Mouse (Mus musculus) spleen, embryonic (tissue): ENCODE measurements at regions not wholly inside any gene's neighbourhood (a gene's known extent, or its start where the extent isn't known, plus 50 kb on each side); places are given as distances from the start of the nearest gene placed in this dataset.

Experiments used
- CTCF ChIA-PET: fragments of 350-600 bp; sonication (Branson Sonifier 250); formaldehyde crosslinking; loops from one replicate; lab custom pipeline; 2022; lab: Charles Lee

DNA sequence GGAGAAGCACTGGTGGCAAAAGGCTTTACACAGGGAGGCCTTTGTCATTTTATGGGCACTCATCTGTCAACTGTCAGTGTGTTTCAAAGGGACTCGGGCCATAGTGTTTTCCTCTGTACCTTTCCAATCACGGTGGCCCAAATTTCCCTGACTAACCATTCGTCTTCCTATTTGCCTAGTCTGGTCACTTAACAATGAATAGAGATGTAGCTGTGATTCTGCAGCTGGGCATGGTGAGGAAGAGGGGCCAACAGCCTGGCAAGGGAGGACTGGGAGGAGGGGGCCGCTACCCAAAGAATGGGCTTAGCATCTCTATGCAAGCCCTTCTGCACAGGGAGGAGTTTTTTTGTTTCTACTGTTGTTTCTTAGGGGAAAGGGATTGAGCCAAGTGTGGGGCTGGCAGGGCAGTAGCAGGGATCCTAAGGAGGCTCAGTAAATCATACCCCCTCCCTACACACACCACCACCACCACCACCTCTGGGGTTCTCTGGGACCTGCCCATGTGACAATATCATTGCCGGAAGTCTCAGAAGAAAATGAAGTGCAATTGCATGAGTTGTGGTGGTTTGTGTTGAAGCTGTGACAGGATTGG lies 367.2 kb downstream of the Nkx6-1 start:
- CTCF ChIA-PET: no interaction called here

DNA sequence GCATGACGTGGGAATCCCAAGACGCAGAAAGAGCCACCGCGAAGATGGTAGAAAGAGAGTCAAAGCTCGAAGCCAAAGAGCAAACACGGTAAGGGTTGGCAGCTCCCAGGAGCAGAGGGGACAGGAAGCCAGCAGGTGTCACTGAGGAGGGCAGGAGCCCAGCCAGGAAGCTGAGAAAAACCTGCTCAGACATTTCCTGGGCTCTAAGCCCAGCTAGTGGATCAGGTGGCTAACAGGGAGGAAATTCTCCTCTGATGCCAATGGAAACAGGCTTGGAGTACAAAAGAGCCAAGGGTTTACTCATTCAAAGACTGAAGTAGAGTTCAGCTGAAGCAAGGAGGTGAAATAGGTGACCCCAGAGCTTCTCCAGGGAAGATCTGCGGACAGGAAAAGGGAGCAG lies 368.9 kb downstream of the Nkx6-1 start:
- CTCF ChIA-PET: no interaction called here

DNA sequence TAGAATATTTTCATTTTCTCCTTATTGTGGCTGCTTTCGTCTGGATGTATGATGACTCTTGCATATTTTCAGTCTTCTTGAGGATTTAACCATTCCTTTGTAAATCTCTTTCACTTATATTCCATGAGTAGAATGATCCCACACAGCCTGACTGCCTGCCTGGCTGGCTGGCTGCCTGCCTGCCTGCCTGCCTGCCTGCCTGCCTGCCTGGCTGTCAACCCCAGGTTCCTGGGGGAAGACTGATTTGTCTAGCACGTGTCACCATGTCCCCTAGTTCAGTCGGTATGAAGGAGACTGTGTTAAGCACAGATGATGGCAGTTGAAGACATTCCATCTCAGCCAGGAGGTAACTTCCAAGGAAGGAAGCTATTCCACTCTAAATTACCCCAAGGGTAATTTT lies 370.8 kb downstream of the Nkx6-1 start:
- CTCF ChIA-PET: interaction anchor here (0.6 kb wide), 1 partner anchor 217 kb away, joined by 6 read pairs; no protein-coding TSS in a partner anchor

GRCm38 (mm10) chr5:101288358-101288757 lies 376.4 kb downstream of the Nkx6-1 start:
- CTCF ChIA-PET: no interaction called here

DNA sequence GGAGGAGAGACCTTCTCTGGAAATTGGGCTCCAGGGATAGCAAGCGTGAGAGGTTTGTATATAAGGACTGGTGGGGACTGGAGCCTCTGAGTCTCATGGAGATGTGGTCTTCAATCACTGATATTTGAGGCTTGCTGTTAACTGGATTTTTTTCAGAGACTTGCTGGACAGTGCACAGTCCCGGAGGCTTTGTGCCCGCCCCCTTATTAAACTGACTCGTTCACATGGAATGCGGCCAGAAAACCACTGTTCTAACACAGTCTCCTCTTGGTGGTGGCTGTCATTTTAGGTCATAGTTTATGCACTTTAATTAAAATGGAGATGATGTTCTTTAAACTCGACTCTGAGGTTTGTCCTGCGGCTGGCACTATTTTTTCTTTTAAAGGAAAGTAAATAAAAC lies 378.9 kb downstream of the Nkx6-1 start:
- CTCF ChIA-PET: no interaction called here

DNA sequence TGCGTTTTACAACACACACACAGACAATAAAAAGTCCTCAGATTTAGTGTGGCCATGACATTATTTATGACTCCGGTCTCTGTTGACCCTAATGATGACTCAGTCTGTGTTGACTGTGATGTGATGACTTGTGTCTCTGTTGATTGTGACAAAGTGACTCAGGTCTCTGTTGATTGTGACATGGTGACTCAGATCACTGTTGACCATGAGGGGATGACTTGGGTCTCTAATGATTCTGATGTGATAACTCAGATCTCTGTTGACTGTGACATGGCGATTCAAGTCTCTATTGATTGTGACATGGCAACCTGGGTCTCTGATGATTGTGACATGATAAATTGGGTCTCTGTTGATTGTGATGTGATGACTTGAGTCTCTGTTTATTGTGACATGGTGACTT lies 405.0 kb downstream of the Gpat3 start:
- CTCF ChIA-PET: no interaction called here

GRCm38 (mm10) chr5:101242651-101243050 lies 397.1 kb downstream of the Gpat3 start:
- CTCF ChIA-PET: no interaction called here

- CTCF ChIA-PET: no interaction called here
Measured at GRCm38 (mm10) chr5:101239298-101240118, 394.0 kb downstream of the Gpat3 start.

DNA sequence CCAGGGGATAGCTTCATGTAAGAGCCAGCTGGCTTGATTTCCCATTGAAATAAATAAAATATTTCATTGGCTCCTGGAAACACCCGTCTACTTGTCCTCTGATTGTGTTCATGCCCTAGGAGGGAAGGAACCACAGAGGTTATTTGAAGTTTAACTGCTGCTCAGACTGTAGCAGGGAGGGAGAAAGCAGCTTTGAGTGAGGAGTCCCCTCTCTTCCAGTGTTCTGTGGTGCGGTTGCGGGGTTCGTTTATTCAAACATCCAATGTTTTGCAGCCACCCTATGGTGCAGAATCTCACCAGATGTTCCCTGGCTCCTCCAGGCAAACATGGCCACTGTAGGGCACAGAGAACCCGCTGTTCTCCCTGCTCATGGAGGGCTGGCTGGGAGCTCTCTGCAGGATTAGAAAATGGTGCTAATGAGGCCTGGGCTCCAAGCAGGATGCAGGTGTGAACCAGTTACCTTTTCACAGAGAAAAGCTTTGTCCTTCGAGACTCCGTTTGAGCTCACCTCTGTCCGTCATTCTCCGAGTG lies 390.7 kb downstream of the Gpat3 start:
- CTCF ChIA-PET: no interaction called here

- CTCF ChIA-PET: no interaction called here
Measured at GRCm38 (mm10) chr5:101222390-101222789, 376.9 kb downstream of the Gpat3 start.

GRCm38 (mm10) chr5:101218082-101218481 lies 372.6 kb downstream of the Gpat3 start:
- CTCF ChIA-PET: no interaction called here

GRCm38 (mm10) chr5:101216837-101217571 lies 371.5 kb downstream of the Gpat3 start:
- CTCF ChIA-PET: no interaction called here

GRCm38 (mm10) chr5:101211974-101212373 lies 366.5 kb downstream of the Gpat3 start:
- CTCF ChIA-PET: no interaction called here

GRCm38 (mm10) chr5:101208150-101208549 lies 362.6 kb downstream of the Gpat3 start:
- CTCF ChIA-PET: interaction anchor here (1.1 kb wide), 1 partner anchor 10 kb away, joined by 3 read pairs; no protein-coding TSS in a partner anchor

- CTCF ChIA-PET: no interaction called here
Measured at GRCm38 (mm10) chr5:101195501-101195900, 350.0 kb downstream of the Gpat3 start.

- CTCF ChIA-PET: no interaction called here
Measured at GRCm38 (mm10) chr5:101190976-101191375, 345.5 kb downstream of the Gpat3 start.

DNA sequence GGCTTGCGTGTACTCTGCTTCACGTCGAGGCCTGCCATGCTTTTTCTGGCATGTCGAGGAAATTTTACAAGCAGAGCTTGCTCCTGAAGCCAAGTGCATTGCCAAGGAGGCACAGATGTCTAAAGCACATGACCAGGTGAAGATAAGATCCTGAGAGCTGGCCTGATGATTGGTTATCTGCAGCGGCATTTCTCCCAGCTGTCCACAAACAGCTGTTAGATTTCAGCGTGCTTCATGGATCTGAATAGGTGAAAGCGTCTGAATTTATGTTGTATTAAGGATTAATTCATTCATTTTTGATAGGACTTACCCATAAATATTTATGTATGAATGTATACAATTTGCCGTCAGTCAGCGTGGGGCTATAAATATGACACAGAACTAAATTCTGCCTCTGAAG lies 327.7 kb downstream of the Gpat3 start:
- CTCF ChIA-PET: no interaction called here

DNA sequence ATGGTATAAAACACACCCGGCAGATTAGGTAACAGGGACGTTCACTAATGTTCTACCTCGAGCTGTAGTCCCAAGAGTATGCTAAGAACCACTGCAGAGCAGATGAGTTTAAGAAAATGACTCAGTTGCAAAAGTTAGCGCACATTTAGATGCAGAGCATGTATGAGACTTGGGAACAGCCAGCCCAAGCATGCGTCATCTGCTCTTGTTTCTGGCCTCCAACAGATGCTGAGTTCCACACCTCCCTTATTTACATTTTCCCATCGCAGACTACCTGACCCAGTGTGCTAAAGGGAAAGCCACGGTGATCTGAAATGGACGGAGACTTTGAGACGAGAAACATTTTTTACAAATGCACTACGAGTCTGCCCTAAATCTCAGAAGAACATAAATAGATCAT lies 327.3 kb downstream of the Gpat3 start:
- CTCF ChIA-PET: no interaction called here

GRCm38 (mm10) chr5:101169074-101169473 lies 323.6 kb downstream of the Gpat3 start:
- CTCF ChIA-PET: no interaction called here

DNA sequence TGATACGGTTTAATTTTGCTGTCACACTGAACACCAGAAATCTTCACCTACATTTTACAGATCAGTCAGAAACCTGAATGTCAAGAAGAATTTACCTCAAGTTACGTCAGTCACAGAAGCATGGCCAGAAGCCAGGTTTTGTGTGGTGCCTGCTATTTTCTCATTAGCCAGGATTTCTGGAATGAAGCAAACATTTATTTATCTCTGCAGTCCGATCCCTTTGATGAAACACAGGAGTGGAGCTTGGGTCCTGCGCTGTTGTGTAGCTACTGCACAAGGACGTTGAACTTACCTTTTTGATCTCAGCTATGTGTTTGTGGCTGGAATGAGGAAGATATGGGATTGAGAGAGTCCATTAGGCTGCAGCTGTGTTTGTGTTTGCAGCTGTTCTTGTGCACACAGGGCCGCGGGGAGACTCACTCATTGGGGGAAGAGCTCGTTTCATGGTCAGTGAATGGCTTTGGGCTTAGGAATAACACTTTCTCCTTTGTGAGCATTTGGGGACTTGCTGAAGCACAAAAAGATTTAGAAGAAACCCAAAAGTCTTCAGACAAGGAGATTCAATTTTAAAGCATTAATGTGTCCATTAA lies 318.2 kb downstream of the Gpat3 start:
- CTCF ChIA-PET: no interaction called here

- CTCF ChIA-PET: no interaction called here
Measured at GRCm38 (mm10) chr5:101163112-101163511, 317.6 kb downstream of the Gpat3 start.

DNA sequence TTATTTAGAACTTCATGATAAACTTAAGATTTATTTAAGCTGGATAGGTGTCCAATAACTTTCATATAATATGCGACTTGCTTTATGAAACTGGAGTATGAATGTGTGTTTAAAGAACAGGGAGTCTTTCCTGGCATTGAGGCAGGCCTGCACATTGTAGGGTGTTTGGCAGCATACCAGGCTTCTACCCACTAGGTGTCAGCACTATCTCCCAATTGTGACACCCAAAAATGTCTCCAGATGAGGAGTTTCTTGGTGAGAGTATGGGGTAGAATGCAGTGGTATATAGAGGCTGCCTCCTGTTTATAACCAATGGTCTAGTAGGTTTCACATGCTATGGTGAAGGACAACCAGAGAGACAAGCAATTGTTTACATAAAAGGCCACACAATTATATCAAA lies 311.9 kb downstream of the Gpat3 start:
- CTCF ChIA-PET: no interaction called here
